Mouse (Mus musculus) heart, embryonic 11.5 days (tissue): ENCODE data around the gene Bmpr1b. TPM values are rescaled to one million over a fixed set of nuclear protein-coding genes. Genes with fewer than 3 reads are reported as not detected.

Source experiments
- ATAC-seq: fragments of 200-750 bp; cut with Nextera tagmentation; replicated peaks from 2 replicates; pipeline ENCODE4 v1.8.0; 2017; ENCODE audit warnings: moderate library complexity; ENCODE audit not compliant: insufficient number of reproducible peaks, low FRiP score, low TSS enrichment
- H3K27ac ChIP-seq: fragments of 300-500 bp; sonication (generic); 2 replicates; pipeline ENCODE4 v1.5.1; 2014; ENCODE audit warnings: mild to moderate bottlenecking, low read depth, low read length
- H3K27me3 ChIP-seq: fragments of 300-500 bp; sonication (generic); 2 replicates; pipeline ENCODE4 v1.6.1; 2014; ENCODE audit warnings: mild to moderate bottlenecking, low read length, mixed read lengths; ENCODE audit not compliant: control insufficient read depth, insufficient read depth
- H3K36me3 ChIP-seq: fragments of 300-500 bp; sonication (generic); 2 replicates; pipeline ENCODE4 v1.6.1; 2014; ENCODE audit warnings: mild to moderate bottlenecking, low read length, moderate library complexity, mixed read lengths; ENCODE audit not compliant: control insufficient read depth, insufficient read depth
- H3K4me1 ChIP-seq: fragments of 300-500 bp; sonication (generic); 2 replicates; pipeline ENCODE4 v1.6.1; 2014; ENCODE audit warnings: low read length; ENCODE audit not compliant: control insufficient read depth, insufficient read depth
- H3K4me2 ChIP-seq: fragments of 300-500 bp; sonication (generic); 2 replicates; pipeline ENCODE4 v1.6.1; 2014; ENCODE audit warnings: mild to moderate bottlenecking, moderate library complexity
- H3K4me3 ChIP-seq: fragments of 300-500 bp; sonication (generic); 2 replicates; pipeline ENCODE4 v1.5.1; 2014; ENCODE audit warnings: low read depth, low read length
- H3K9ac ChIP-seq: fragments of 300-500 bp; sonication (generic); 2 replicates; pipeline ENCODE4 v1.6.1; 2014; ENCODE audit warnings: mild to moderate bottlenecking, low read depth, low read length, moderate library complexity
- H3K9me3 ChIP-seq: fragments of 300-500 bp; sonication (generic); replicated peaks from 2 replicates; pipeline ENCODE4 v1.6.1; 2016; ENCODE audit warnings: low read length; ENCODE audit not compliant: control insufficient read depth
- WGBS: fragments of 180-500 bp; shearing (Covaris S2); extraction: QIAGEN DNeasy Blood & Tissue Kit; methylation state at CpG from one replicate; pipeline ENCODE4 v1.1.7; 2014; ENCODE audit not compliant: insufficient replicate concordance; 5-methylcytosine and 5-hydroxymethylcytosine counted together
- polyA plus RNA-seq: library from polyadenylated mRNA; unstranded; fragments of >200 nt; fragmentation: Nextera tagmentation; extraction: Ambion mirVana; gene quantifications from 2 replicates; pipeline ENCODE4 v1.2.1, GENCODE M21; 2014

The Bmpr1b gene
- polyA plus RNA-seq, 1 experiment from 2014 or later, result 1.4 TPM

GRCm38 (mm10) chr3:142125556-142125955 lies 43.7 kb downstream of the Bmpr1b start:
- H3K4me3 ChIP-seq, result no peak overlapping the region
- H3K4me2 ChIP-seq, result no peak overlapping the region
- peak; percentile 74 for ATAC-seq
- H3K27ac ChIP-seq, result no peak overlapping the region
- H3K27me3 ChIP-seq, result peaks cover 13% of the 10 kb centered on the region
- 0 out of 2 replicates have a peak, but pooled peaks cover 3% of the 10 kb centered on the region for H3K4me1 ChIP-seq
- no peaks in the 10 kb centered on the region for H3K36me3 ChIP-seq
- H3K9me3 ChIP-seq, result no peaks in the 10 kb centered on the region
- 12% methylated on average over 2 of the region's 2 CpGs for WGBS
- H3K9ac ChIP-seq, result no peak overlapping the region

DNA sequence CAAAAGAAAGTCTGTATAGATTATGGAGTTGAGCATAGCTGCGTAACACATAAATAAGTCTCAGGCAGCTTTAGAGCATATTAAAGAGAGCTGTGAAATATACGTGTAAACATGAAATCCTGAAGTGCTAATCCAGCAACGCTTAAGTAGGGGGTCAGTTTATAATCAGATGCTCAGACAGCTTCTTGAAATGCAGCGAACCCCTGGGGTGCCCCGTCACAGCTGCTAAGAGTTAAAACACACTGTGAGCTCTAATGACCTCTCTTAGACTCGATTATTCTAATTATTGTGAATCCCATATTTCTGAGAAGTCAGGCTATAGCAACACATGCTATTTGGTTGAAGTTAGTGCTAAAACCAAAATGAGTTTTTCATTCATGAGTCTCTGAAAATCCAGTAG lies 45.0 kb downstream of the Bmpr1b start:
- ATAC-seq, result no peak
- WGBS, result 50% methylated on average over 6 of the region's 6 CpGs
- H3K4me2 ChIP-seq, result no peak overlapping the region
- H3K4me1 ChIP-seq, result 0 out of 2 replicates have a peak, but pooled peaks cover 3% of the 10 kb centered on the region
- no peak overlapping the region for H3K9ac ChIP-seq
- no peak overlapping the region for H3K4me3 ChIP-seq
- peaks cover 16% of the 10 kb centered on the region for H3K27me3 ChIP-seq
- H3K9me3 ChIP-seq, result no peaks in the 10 kb centered on the region
- H3K27ac ChIP-seq, result no peak overlapping the region
- no peaks in the 10 kb centered on the region for H3K36me3 ChIP-seq

GRCm38 (mm10) chr3:142122376-142122775 lies 46.8 kb downstream of the Bmpr1b start:
- no peak for ATAC-seq
- H3K36me3 ChIP-seq, result no peaks in the 10 kb centered on the region
- H3K4me1 ChIP-seq, result 0 out of 2 replicates have a peak, but pooled peaks cover 3% of the 10 kb centered on the region
- no peak overlapping the region for H3K4me3 ChIP-seq
- H3K9me3 ChIP-seq, result no peaks in the 10 kb centered on the region
- WGBS, result 74% methylated on average over 5 of the region's 5 CpGs
- H3K27me3 ChIP-seq, result peaks cover 16% of the 10 kb centered on the region
- no peak overlapping the region for H3K9ac ChIP-seq
- no peak overlapping the region for H3K27ac ChIP-seq
- H3K4me2 ChIP-seq, result no peak overlapping the region

DNA sequence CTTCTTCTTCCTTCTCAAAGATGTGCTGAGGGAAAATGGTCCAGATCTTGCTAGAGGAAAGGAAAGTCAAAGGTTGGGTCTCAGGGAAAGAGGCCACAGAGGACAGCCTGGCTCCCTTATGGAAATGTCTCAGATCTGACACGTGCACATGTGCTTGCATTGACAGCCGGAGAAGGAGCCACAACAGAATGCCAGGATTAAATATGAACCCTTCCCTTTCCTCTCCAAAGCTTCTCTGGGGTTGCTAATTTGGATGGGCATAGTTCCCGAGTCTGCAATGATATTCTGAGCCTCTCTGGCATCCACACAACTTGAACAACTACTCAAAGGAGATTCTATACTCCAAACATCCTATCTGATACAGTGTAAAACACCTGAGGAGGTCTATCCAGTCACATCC lies 48.4 kb downstream of the Bmpr1b start:
- H3K27me3 ChIP-seq, result peaks cover 16% of the 10 kb centered on the region
- ATAC-seq, result no peak
- H3K27ac ChIP-seq, result no peak overlapping the region
- no peaks in the 10 kb centered on the region for H3K9me3 ChIP-seq
- WGBS, result 72% methylated on average over 3 of the region's 3 CpGs
- no peak overlapping the region for H3K4me3 ChIP-seq
- no peaks in the 10 kb centered on the region for H3K36me3 ChIP-seq
- H3K9ac ChIP-seq, result no peak overlapping the region
- H3K4me2 ChIP-seq, result no peak overlapping the region
- 0 out of 2 replicates have a peak, but pooled peaks cover 3% of the 10 kb centered on the region for H3K4me1 ChIP-seq

- Histone ChIP-seq H3K27ac (no peak overlapping the region), H3K4me3 (no peak overlapping the region), H3K4me1 (no peaks in the 10 kb centered on the region), H3K36me3 (no peaks in the 10 kb centered on the region), H3K27me3 (peaks cover under 1% of the 10 kb centered on the region; the same call in 1 of the 2 replicates), H3K9me3 (no peaks in the 10 kb centered on the region), H3K9ac (no peak overlapping the region), H3K4me2 (no peak overlapping the region)
- WGBS, result 56% methylated on average over 6 of the region's 6 CpGs
- no peak for ATAC-seq
Observed at GRCm38 (mm10) chr3:142114762-142115316, 54.4 kb downstream of the Bmpr1b start.

DNA sequence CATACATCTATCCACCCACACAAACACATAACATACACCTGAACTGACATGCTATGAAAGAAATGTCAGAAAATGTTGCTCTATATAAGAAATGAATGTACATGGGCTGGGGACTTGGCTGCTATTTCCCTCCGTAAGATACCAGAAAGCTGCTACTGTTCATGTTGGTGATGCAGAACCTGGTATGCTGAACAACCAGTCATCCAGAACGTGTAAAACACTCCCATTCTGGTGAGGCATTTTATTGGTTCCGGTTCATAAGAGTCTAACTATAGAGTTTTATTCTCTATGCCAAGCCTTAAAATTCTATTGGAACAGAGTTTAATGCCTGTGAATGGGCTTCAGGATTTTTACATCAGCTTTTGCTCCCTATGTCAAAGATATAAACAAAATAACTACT lies 55.0 kb downstream of the Bmpr1b start:
- WGBS, result 74% methylated on average over 3 of the region's 3 CpGs

DNA sequence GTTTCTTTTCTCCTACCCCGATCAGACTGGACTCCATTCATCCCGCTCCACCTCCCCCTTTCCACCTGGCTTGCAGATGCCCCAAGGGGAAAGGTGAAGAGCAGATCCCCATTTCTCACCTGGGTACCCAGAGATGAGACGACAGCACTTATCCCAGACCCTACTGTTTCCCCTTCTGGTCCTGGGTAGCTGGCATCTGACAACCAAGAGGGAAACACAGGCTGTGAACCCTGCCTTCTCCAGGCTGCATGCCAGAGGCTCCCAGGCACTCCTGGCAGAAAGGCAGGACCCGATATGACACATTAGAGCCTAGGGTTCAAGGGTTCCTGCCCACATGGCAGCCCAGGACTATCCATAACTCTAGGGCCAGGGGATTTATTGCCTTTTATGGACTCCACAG lies 56.0 kb downstream of the Bmpr1b start:
- H3K4me1 ChIP-seq, result no peaks in the 10 kb centered on the region
- H3K4me3 ChIP-seq, result no peak overlapping the region
- no peaks in the 10 kb centered on the region for H3K9me3 ChIP-seq
- WGBS, result 70% methylated on average over 4 of the region's 4 CpGs
- no peak for ATAC-seq
- no peak overlapping the region for H3K27ac ChIP-seq
- no peaks in the 10 kb centered on the region for H3K27me3 ChIP-seq
- H3K36me3 ChIP-seq, result no peaks in the 10 kb centered on the region
- H3K4me2 ChIP-seq, result no peak overlapping the region
- H3K9ac ChIP-seq, result no peak overlapping the region

More for the DNA sequence above, 55.0 kb downstream of the Bmpr1b start:
- Histone ChIP-seq H3K36me3 (no peaks in the 10 kb centered on the region), H3K4me1 (no peaks in the 10 kb centered on the region), H3K9me3 (no peaks in the 10 kb centered on the region), H3K9ac (no peak overlapping the region), H3K27me3 (no peaks in the 10 kb centered on the region), H3K4me2 (no peak overlapping the region), H3K27ac (no peak overlapping the region), H3K4me3 (no peak overlapping the region)
- ATAC-seq, result no peak

DNA sequence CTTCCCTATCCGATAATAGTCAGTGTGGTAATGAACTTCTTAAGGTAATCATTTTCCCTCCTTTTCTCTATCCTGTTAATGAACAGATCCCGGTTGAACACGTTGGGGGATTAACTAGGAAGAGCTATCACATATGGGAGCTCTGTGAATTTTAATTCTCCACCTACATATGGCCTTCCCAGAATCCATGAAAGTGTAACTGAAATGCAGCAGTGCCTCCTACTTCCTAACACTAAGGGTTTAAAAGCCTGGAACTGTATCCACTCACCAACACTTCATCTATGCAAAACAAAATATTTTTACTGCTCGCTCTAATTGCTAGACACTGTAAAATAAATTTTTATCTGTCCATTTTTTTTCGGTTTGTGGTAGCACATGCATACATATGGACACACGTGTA lies 63.0 kb downstream of the Bmpr1b start:
- Histone ChIP-seq H3K9me3 (no peaks in the 10 kb centered on the region), H3K36me3 (no peaks in the 10 kb centered on the region), H3K27me3 (no peaks in the 10 kb centered on the region), H3K27ac (no peak overlapping the region), H3K9ac (no peak overlapping the region), H3K4me1 (no peaks in the 10 kb centered on the region), H3K4me2 (no peak overlapping the region), H3K4me3 (no peak overlapping the region)
- no peak for ATAC-seq
- 77% methylated on average over 6 of the region's 6 CpGs for WGBS
